Mouse (Mus musculus) kidney, postnatal 0 days (tissue): ENCODE measurements at regions not wholly inside any gene's neighbourhood (a gene's known extent, or its start where the extent isn't known, plus 50 kb on each side); places are given as distances from the start of the nearest gene placed in this dataset.

Experiments
- ATAC-seq: fragments of 200-750 bp; cut with Nextera tagmentation; replicated peaks from 2 replicates; pipeline ENCODE4 v1.8.0; 2017; ENCODE audit warnings: low read depth, moderate number of reproducible peaks, moderate TSS enrichment, moderate library complexity; ENCODE audit not compliant: low FRiP score
- DNase-seq: peaks from one replicate; pipeline ENCODE4 v3.0.0-alpha.2; 2016; ENCODE audit warnings: low spot score
- H3K27ac ChIP-seq: fragments of 300-500 bp; sonication (generic); 2 replicates; pipeline ENCODE4 v1.5.1; 2014; ENCODE audit warnings: mild to moderate bottlenecking
- H3K27me3 ChIP-seq: fragments of 300-500 bp; sonication (generic); 2 replicates; pipeline ENCODE4 v1.6.1; 2014; ENCODE audit warnings: low read length, mixed read lengths; ENCODE audit not compliant: insufficient read depth
- H3K36me3 ChIP-seq: fragments of 300-500 bp; sonication (generic); 2 replicates; pipeline ENCODE4 v1.6.1; 2014; ENCODE audit warnings: low read length, mixed read lengths; ENCODE audit not compliant: insufficient read depth
- H3K4me1 ChIP-seq: fragments of 300-500 bp; sonication (generic); replicated peaks from 2 replicates; pipeline ENCODE4 v1.6.1; 2014; ENCODE audit warnings: antibody characterized with exemption, low read length, mixed read lengths; ENCODE audit not compliant: insufficient read depth
- H3K4me2 ChIP-seq: fragments of 300-500 bp; sonication (generic); 2 replicates; pipeline ENCODE4 v1.6.1; 2014; ENCODE audit warnings: mild to moderate bottlenecking, low read length, moderate library complexity, mixed read lengths
- H3K4me3 ChIP-seq: fragments of 300-500 bp; sonication (generic); replicated peaks from 2 replicates; pipeline ENCODE4 v1.5.1; 2014; ENCODE audit warnings: low read depth, low read length
- H3K9ac ChIP-seq: fragments of 300-500 bp; sonication (generic); 2 replicates; pipeline ENCODE4 v1.6.1; 2014; ENCODE audit warnings: low read depth, low read length
- H3K9me3 ChIP-seq: fragments of 300-500 bp; sonication (generic); replicated peaks from 2 replicates; pipeline ENCODE4 v1.6.1; 2016; ENCODE audit warnings: low read length, inconsistent platforms, mixed read lengths
- CTCF ChIP-seq: IDR thresholded peaks from 2 replicates; pipeline ENCODE4 v1.5.1; 2016; ENCODE audit warnings: antibody characterized with exemption, low read depth, mild to moderate bottlenecking, moderate library complexity
- WGBS: fragments of 180-500 bp; shearing (Covaris S2); extraction: QIAGEN DNeasy Blood & Tissue Kit; methylation state at CpG from one replicate; pipeline ENCODE4 v1.1.7; 2014; 5-methylcytosine and 5-hydroxymethylcytosine counted together

DNA sequence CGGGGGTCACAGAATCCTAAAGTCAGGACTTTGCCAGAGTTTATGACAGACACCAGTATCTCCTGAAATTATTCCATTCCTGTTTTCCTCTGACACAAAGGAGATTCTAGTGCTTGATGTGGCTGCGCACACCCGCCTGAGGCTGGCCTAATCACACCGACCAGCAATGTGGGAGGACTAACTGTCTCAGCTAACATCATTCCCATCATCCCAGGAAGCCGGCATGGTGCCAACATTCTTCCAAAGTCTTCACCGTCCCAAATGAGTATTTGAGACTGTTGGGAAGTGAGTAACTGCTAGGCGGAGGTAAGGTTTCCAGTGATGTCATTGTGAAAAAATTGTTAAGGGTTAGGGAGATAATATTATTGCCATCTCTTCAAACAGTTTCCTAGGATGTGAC is 1183.9 kb upstream of the Flrt2 start:
- WGBS, result 72% methylated on average over 7 of the region's 7 CpGs
- TF ChIP-seq CTCF, result no peak
- H3K4me1 ChIP-seq, result no peaks in the 10 kb centered on the region
- no peak overlapping the region for H3K4me2 ChIP-seq
- no peaks in the 10 kb centered on the region for H3K36me3 ChIP-seq
- no peak overlapping the region for H3K4me3 ChIP-seq
- H3K27me3 ChIP-seq, result no peaks in the 10 kb centered on the region
- H3K9me3 ChIP-seq, result no peaks in the 10 kb centered on the region
- H3K9ac ChIP-seq, result no peak overlapping the region
- ATAC-seq (no peak), DNase-seq (no peak)
- H3K27ac ChIP-seq, result no peak overlapping the region

DNA sequence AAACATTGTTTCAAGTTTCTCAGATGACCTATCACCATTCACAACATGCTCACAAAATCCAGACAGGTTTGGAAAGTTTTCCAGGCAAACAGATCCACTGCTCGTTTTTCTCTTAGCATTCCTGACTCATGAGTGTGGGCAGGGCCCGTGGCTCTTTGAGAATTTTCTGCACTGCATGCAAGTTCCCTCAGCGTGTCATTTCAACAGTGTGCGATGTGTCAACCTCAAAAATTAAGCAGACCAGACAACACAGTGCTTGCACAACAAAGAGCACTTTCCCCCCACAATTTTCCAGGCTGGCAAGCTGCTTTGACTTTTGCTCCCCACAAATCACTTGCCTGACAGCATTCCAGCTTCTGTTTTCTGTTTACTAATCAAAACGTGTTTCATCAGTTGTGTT is 1182.2 kb upstream of the Flrt2 start:
- WGBS, result 25% methylated on average over 5 of the region's 5 CpGs
- Histone ChIP-seq H3K4me2 (peak overlapping the region; percentile 7; the same call in 1 of the 2 replicates), H3K9me3 (no peaks in the 10 kb centered on the region), H3K4me3 (no peak overlapping the region), H3K27me3 (no peaks in the 10 kb centered on the region), H3K36me3 (no peaks in the 10 kb centered on the region), H3K9ac (no peak overlapping the region), H3K27ac (no peak overlapping the region), H3K4me1 (no peaks in the 10 kb centered on the region)
- no peak for TF ChIP-seq CTCF
- DNase-seq (no peak), ATAC-seq (peak; percentile 49; the same call in 1 of the 2 replicates)

DNA sequence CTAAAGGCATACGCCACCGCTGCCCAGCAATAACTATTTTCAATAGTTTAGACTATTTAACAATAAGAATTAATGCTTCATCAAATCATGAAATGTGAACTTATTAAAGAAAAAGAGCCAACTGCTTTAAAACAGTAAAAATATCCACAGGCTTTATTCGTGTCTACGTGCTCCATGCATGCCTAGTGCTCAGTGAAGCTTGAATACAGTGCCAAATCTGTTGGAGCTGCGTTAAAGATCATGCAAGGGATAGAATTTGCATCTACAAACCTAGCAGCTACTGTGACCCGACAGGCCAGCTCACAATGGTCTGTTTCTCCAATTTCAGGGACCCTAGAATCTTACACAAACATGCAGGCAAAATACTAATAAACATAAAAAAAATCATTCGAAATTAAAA is 1147.3 kb upstream of the Flrt2 start:
- DNase-seq, result peak; percentile 6
- Histone ChIP-seq H3K4me2 (no peak overlapping the region), H3K9me3 (no peaks in the 10 kb centered on the region), H3K36me3 (no peaks in the 10 kb centered on the region), H3K4me3 (no peak overlapping the region), H3K9ac (no peak overlapping the region), H3K4me1 (no peaks in the 10 kb centered on the region), H3K27me3 (no peaks in the 10 kb centered on the region), H3K27ac (no peak overlapping the region)
- WGBS, result 67% methylated on average over 7 of the region's 7 CpGs
- ATAC-seq, result no peak
- TF ChIP-seq CTCF, result no peak

DNA sequence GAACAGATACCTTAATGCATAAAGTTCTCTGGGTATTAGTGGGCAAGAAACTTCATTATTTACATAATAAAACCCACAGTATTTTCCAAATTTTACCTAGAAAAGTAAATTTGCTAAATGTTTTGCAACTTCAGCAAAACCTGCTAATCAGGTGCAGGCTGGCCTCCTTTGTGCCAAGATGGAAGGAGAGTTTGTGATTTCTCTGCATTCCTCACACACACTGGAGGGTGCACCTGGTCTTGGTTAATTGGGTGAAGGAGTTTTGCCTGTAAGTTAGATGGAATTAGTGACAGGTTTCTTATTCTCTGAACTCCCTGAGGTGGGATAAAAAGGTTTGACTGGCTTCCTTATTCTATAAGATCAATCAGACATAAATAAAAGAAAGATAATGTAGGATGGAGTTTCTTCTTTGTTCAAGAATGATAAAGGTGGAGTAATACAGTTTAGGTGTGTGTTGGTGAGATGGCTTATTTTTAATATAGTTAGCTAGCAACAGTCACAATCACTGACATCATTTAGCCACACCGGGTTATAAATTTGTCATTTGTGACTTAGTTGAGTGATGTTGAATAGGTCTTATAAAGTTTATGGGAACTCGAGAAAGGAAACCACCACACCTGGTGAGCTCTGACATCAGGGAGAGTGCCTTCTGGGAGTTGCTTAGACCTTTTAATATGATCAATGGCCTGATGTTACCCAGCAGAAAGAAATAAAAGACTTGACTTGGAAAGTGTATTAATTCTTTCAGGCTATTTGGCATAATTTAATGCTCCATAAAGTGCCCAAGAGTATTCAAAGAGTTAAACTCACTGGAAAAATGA is 1131.4 kb upstream of the Flrt2 start:
- no peak for ATAC-seq
- no peaks in the 10 kb centered on the region for H3K36me3 ChIP-seq
- H3K9me3 ChIP-seq, result no peaks in the 10 kb centered on the region
- H3K4me3 ChIP-seq, result no peak overlapping the region
- no peak for TF ChIP-seq CTCF
- WGBS, result 71% methylated on average over 2 of the region's 2 CpGs
- H3K4me2 ChIP-seq, result no peak overlapping the region
- no peaks in the 10 kb centered on the region for H3K4me1 ChIP-seq
- no peaks in the 10 kb centered on the region for H3K27me3 ChIP-seq
- no peak overlapping the region for H3K27ac ChIP-seq
- no peak for DNase-seq
- no peak overlapping the region for H3K9ac ChIP-seq

DNA sequence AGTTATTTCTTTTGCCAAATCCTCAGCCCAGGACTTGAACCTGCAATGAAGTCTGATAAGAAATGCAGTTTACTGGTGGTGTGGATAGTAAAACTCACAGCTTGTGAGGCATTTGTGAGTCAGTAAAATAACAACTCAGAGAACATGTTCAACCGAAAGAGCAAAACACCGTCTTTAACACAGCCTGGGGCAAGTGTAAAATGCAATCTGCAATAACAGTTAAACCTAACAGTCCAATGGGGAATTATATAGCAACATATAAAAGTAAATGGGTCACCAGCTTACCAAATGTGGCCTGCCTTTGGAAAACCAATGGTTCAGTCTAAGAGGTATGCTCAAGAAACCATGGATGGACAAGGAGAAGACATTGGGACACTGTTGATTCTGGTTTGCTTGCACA is 1117.0 kb upstream of the Flrt2 start:
- WGBS, result 65% methylated on average over 2 of the region's 2 CpGs
- no peak overlapping the region for H3K9ac ChIP-seq

DNA sequence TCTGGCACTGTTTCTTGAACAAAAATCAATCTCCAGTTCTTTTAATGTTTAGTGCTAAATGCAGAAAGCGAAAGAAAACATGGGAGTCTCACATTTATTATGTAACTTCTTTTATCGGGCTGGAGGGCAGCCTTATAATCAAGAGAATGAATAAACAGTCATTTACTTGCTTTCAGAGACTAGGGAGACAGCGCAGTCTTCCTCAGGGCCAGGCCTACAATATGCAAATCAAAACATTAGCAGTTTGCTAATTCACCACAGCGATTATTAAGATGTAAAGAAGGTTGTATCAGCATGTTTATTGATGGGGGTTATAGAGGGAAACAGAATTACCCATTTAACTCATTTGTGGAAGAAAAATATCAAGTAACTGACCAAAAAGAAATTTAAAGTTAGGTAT is 1111.7 kb upstream of the Flrt2 start:
- Histone ChIP-seq H3K4me1 (no peaks in the 10 kb centered on the region), H3K9me3 (no peaks in the 10 kb centered on the region), H3K27ac (no peak overlapping the region), H3K4me2 (no peak overlapping the region), H3K4me3 (no peak overlapping the region), H3K27me3 (no peaks in the 10 kb centered on the region), H3K9ac (no peak overlapping the region), H3K36me3 (no peaks in the 10 kb centered on the region)
- 39% methylated on average over 4 of the region's 4 CpGs for WGBS
- TF ChIP-seq CTCF, result no peak
- ATAC-seq, result no peak
- no peak for DNase-seq

More for the DNA sequence above, 1117.0 kb upstream of the Flrt2 start:
- H3K4me2 ChIP-seq, result no peak overlapping the region
- no peaks in the 10 kb centered on the region for H3K4me1 ChIP-seq
- H3K4me3 ChIP-seq, result no peak overlapping the region
- no peaks in the 10 kb centered on the region for H3K36me3 ChIP-seq
- H3K27me3 ChIP-seq, result no peaks in the 10 kb centered on the region
- ATAC-seq (no peak), DNase-seq (no peak)
- H3K9me3 ChIP-seq, result no peaks in the 10 kb centered on the region
- TF ChIP-seq CTCF, result no peak
- no peak overlapping the region for H3K27ac ChIP-seq

DNA sequence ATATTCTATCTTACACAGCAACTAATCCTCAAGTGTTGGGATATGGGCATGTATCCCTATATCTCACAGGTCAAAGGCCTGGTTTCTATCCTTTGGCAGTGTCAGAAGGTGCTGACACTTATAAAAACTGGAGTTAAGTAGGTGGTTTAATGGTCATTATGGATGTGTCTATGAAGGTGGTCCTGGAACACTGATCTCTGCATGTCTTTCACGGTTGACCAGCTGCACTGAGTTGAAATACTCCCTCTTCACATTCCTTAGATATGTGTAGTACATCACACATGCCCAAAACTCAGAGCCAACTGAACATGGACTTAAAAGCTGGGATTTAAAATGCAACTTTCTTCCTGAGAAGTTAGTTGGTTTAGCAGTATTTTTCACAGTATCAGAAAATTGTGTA is 1107.7 kb upstream of the Flrt2 start:
- Histone ChIP-seq H3K9me3 (no peaks in the 10 kb centered on the region), H3K27ac (no peak overlapping the region), H3K9ac (no peak overlapping the region), H3K27me3 (no peaks in the 10 kb centered on the region), H3K4me1 (no peaks in the 10 kb centered on the region), H3K4me3 (no peak overlapping the region), H3K4me2 (no peak overlapping the region), H3K36me3 (no peaks in the 10 kb centered on the region)
- no peak for TF ChIP-seq CTCF
- ATAC-seq (no peak), DNase-seq (no peak)
- WGBS, result 41% methylated on average over 1 of the region's 1 CpGs
